Mouse (Mus musculus): ENCODE measurements around the gene Chek2. TPM values are rescaled to one million over a fixed set of nuclear protein-coding genes. Genes with fewer than 3 reads are reported as not detected.

Gene Chek2
- total RNA-seq, 1 experiment, result 43.4 TPM

DNA sequence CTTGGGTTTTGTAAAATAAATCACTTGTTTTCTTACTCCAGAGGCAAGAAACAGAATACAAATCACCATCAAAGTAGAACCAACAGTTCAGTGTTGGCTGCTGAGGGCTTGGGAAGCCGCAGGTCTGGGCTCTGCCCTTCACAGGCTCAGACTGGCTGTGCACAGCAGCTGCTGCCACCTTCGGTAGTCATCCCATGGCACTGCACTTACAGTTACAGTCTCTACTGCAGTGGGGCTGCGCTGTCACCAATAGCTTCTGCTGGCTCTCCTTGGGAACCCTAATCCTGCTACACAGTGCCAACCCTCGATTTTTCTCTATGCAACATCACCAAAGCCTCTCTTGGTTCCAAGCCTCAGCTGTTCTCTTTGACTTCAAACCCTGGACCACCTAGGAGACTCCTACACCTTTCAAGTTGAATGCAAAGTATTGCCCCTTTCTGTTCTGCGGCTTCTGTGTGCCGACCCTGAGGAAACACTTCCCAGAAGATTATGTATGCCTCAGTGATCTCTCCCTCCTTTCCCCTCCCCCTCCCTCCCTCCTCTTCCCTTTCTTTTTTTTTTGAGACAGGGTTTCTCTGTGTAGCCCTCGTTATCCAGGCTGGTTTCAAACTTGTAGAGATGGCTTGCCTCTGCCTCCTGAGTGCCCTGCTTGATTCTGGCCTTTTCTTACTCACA, 57.5 kb downstream of the Chek2 start:
- Histone ChIP-seq H3K9me3 (ENCODE audit: control insufficient read depth, insufficient read depth, low read depth, low read length) (no peaks in the 10 kb centered on the region), H3K4me1 (ENCODE audit: control insufficient read depth in 2 of 2, insufficient read depth in 2 of 2, low read length in 2 of 2, poor library complexity in 1 of 2) (no peaks in the 10 kb centered on the region), H3K4me3 (ENCODE audit: insufficient read depth in 1 of 2, low read depth in 1 of 2, low read length in 2 of 2, poor library complexity in 1 of 2, severe bottlenecking in 1 of 2) (no peak overlapping the region), H3K36me3 (ENCODE audit: control insufficient read depth, insufficient read depth, low read length, poor library complexity, severe bottlenecking) (no peaks in the 10 kb centered on the region), H3K9ac (ENCODE audit: insufficient read depth, low read depth, low read length, poor library complexity, severe bottlenecking) (no peak overlapping the region), H3K27ac (ENCODE audit: insufficient read depth, low read depth, low read length, poor library complexity, severe bottlenecking) (no peak overlapping the region)
- in situ Hi-C loops (cut with MboI; ENCODE audit: low sequenced_read_pairs in 2 of 2, unreplicated experiment in 2 of 2), result no loop called here
- TF ChIP-seq ZC3H11A (IDR thresholded peaks at IDR 0.05; ENCODE audit: borderline replicate concordance, low read depth, low read length) (no peak), HCFC1 (IDR thresholded peaks at IDR 0.05; ENCODE audit: borderline replicate concordance, insufficient read depth, low read length) (no peak), MAFK (IDR thresholded peaks at IDR 0.05; ENCODE audit: insufficient read depth, low read depth, low read length) (no peak), ZNF384 (IDR thresholded peaks at IDR 0.05; ENCODE audit: low read depth, low read length) (no peak), CHD2 (IDR thresholded peaks at IDR 0.05; ENCODE audit: low read depth, low read length) (no peak)
- DNase-seq (ENCODE audit: low read depth, low spot score), result no peak

DNA sequence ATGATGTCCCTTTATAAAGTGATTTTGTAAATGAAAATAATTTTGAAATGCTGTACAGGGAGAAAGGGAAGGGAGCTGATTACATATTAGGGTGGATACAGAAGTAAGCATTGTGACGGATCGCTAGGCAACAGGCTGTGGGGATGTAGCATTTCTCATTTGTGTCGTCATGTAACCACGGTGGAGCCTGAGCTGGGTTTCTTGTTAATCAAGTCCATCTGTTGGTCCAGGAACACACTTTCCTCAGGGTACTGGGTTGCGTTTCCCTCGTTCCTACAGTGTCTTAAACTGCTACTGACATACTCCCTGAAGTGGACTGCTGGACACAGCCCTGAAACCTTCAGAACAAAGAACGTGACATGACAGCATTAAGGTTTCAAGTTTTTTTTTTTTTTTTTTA, 58.4 kb downstream of the Chek2 start:
- Histone ChIP-seq H3K9me3 (ENCODE audit: control insufficient read depth, insufficient read depth, low read depth, low read length) (no peaks in the 10 kb centered on the region), H3K9ac (ENCODE audit: insufficient read depth, low read depth, low read length, poor library complexity, severe bottlenecking) (no peak overlapping the region), H3K36me3 (ENCODE audit: control insufficient read depth, insufficient read depth, low read length, poor library complexity, severe bottlenecking) (no peaks in the 10 kb centered on the region), H3K4me3 (ENCODE audit: insufficient read depth in 1 of 2, low read depth in 1 of 2, low read length in 2 of 2, poor library complexity in 1 of 2, severe bottlenecking in 1 of 2) (no peak overlapping the region), H3K27ac (ENCODE audit: insufficient read depth, low read depth, low read length, poor library complexity, severe bottlenecking) (no peak overlapping the region), H3K4me1 (ENCODE audit: control insufficient read depth in 2 of 2, insufficient read depth in 2 of 2, low read length in 2 of 2, poor library complexity in 1 of 2) (no peaks in the 10 kb centered on the region)
- in situ Hi-C loops (cut with MboI; ENCODE audit: low sequenced_read_pairs in 2 of 2, unreplicated experiment in 2 of 2), result no loop called here
- TF ChIP-seq HCFC1 (IDR thresholded peaks at IDR 0.05; ENCODE audit: borderline replicate concordance, insufficient read depth, low read length), result no peak
- no peak for TF ChIP-seq MAFK (IDR thresholded peaks at IDR 0.05; ENCODE audit: insufficient read depth, low read depth, low read length)
- no peak for TF ChIP-seq ZNF384 (IDR thresholded peaks at IDR 0.05; ENCODE audit: low read depth, low read length)
- no peak for TF ChIP-seq CHD2 (IDR thresholded peaks at IDR 0.05; ENCODE audit: low read depth, low read length)
- no peak for TF ChIP-seq ZC3H11A (IDR thresholded peaks at IDR 0.05; ENCODE audit: borderline replicate concordance, low read depth, low read length)
- no peak for DNase-seq (ENCODE audit: low read depth, low spot score)

DNA sequence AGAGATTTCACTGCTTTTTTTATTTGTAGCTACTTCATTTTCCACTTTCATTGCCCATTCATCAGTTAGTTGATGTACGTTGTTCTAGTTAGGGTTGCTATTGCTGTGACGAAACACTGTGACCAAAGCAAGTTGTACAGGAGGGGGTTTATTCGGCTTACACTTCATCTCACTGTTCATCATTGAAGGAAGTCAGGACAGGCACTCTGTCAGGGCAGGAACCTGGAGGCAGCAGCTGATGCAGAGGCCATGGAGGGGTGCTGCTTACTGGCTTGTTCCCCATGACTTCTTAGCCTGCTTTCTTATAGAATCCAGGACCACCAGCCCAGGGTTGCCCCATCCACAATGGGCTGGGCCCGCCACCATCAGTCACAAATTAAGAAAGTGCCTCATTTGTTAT, 59.0 kb downstream of the Chek2 start:
- no peak for DNase-seq (ENCODE audit: low read depth, low spot score)
- TF ChIP-seq CHD2 (IDR thresholded peaks at IDR 0.05; ENCODE audit: low read depth, low read length) (no peak), ZC3H11A (IDR thresholded peaks at IDR 0.05; ENCODE audit: borderline replicate concordance, low read depth, low read length) (no peak), MAFK (IDR thresholded peaks at IDR 0.05; ENCODE audit: insufficient read depth, low read depth, low read length) (no peak), HCFC1 (IDR thresholded peaks at IDR 0.05; ENCODE audit: borderline replicate concordance, insufficient read depth, low read length) (no peak), ZNF384 (IDR thresholded peaks at IDR 0.05; ENCODE audit: low read depth, low read length) (no peak)
- Histone ChIP-seq H3K4me3 (ENCODE audit: insufficient read depth in 1 of 2, low read depth in 1 of 2, low read length in 2 of 2, poor library complexity in 1 of 2, severe bottlenecking in 1 of 2) (no peak overlapping the region), H3K4me1 (ENCODE audit: control insufficient read depth in 2 of 2, insufficient read depth in 2 of 2, low read length in 2 of 2, poor library complexity in 1 of 2) (no peaks in the 10 kb centered on the region), H3K9me3 (ENCODE audit: control insufficient read depth, insufficient read depth, low read depth, low read length) (no peaks in the 10 kb centered on the region), H3K36me3 (ENCODE audit: control insufficient read depth, insufficient read depth, low read length, poor library complexity, severe bottlenecking) (no peaks in the 10 kb centered on the region), H3K9ac (ENCODE audit: insufficient read depth, low read depth, low read length, poor library complexity, severe bottlenecking) (no peak overlapping the region), H3K27ac (ENCODE audit: insufficient read depth, low read depth, low read length, poor library complexity, severe bottlenecking) (no peak overlapping the region)
- in situ Hi-C loops (cut with MboI; ENCODE audit: low sequenced_read_pairs in 2 of 2, unreplicated experiment in 2 of 2), result no loop called here

DNA sequence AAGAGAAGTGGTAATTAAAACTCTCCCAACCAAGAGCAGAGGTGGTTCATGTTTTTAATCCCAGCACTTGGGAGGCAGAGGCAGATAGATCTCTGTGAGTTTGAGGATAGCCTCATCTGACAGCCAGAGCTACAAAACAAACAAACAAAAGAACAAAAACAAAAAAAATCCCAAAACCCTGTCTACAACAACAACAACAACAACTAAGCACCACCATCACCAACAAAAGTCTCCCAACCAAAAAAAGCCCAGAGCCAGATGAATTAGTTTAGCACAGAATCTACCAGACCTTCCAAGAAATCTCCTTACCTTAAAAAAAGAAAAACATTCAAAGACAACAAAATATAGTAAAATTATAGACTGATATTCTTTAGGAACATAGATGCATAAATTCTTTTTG, 60.6 kb downstream of the Chek2 start:
- in situ Hi-C loops (cut with MboI; ENCODE audit: low sequenced_read_pairs in 2 of 2, unreplicated experiment in 2 of 2), result no loop called here
- no peak for TF ChIP-seq ZNF384 (IDR thresholded peaks at IDR 0.05; ENCODE audit: low read depth, low read length)
- no peak for TF ChIP-seq ZC3H11A (IDR thresholded peaks at IDR 0.05; ENCODE audit: borderline replicate concordance, low read depth, low read length)
- TF ChIP-seq HCFC1 (IDR thresholded peaks at IDR 0.05; ENCODE audit: borderline replicate concordance, insufficient read depth, low read length), result no peak
- TF ChIP-seq CHD2 (IDR thresholded peaks at IDR 0.05; ENCODE audit: low read depth, low read length), result no peak
- TF ChIP-seq MAFK (IDR thresholded peaks at IDR 0.05; ENCODE audit: insufficient read depth, low read depth, low read length), result no peak

More for the DNA sequence above, 60.6 kb downstream of the Chek2 start:
- Histone ChIP-seq H3K9ac (ENCODE audit: insufficient read depth, low read depth, low read length, poor library complexity, severe bottlenecking) (no peak overlapping the region), H3K4me1 (ENCODE audit: control insufficient read depth in 2 of 2, insufficient read depth in 2 of 2, low read length in 2 of 2, poor library complexity in 1 of 2) (no peaks in the 10 kb centered on the region), H3K36me3 (ENCODE audit: control insufficient read depth, insufficient read depth, low read length, poor library complexity, severe bottlenecking) (no peaks in the 10 kb centered on the region), H3K4me3 (ENCODE audit: insufficient read depth in 1 of 2, low read depth in 1 of 2, low read length in 2 of 2, poor library complexity in 1 of 2, severe bottlenecking in 1 of 2) (no peak overlapping the region), H3K9me3 (ENCODE audit: control insufficient read depth, insufficient read depth, low read depth, low read length) (no peaks in the 10 kb centered on the region), H3K27ac (ENCODE audit: insufficient read depth, low read depth, low read length, poor library complexity, severe bottlenecking) (no peak overlapping the region)
- no peak for DNase-seq (ENCODE audit: low read depth, low spot score)
